Mouse (Mus musculus): ENCODE data around the gene Gas7.

DNA sequence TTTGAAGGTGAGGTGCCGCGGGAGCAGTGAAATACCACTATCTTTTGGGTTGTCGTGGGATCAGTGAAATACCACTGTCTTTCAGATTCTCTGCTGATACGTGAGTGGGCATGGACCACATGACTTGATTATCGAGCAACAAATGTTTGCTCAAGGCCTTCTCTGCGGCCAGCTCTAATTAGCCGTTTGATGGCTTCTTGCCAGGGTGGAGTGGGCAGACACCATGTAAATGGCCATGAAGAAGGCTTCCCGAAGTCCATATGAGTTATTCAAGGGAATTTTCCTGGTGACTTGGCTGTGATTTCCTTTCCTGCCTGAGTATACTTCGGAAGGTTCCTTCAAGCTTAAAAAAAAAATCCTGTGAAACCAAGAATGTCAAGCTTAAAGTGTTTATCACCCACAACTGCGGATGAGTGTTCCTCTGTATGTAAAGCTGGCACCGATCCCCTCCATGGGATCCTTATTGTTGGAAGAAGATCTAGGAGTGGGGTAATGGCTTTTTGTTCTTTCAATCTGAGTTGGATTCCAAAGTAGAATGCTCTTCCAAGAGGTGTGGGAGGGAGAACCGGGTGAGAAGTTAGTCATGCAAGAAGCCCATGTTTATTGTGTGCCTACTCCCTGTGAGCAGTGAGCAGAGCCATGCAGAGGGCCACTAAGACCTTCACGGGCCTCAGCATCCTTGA, 161.5 kb downstream of the Gas7 start:
- TF ChIP-seq POLR2A (IDR thresholded peaks at IDR 0.05; ENCODE audit: extremely low read depth, insufficient read depth, low read length) (no peak), CTCF (IDR thresholded peaks at IDR 0.05; ENCODE audit: extremely low read depth, insufficient read depth, low read length) (no peak)
